Mouse (Mus musculus) liver, embryonic 14.5 days (tissue): ENCODE measurements around the gene Mogat1.

ENCODE experiments used
- CTCF ChIP-seq: IDR thresholded peaks from 2 replicates; pipeline ENCODE4 v1.5.1; 2016; ENCODE audit warnings: antibody characterized with exemption, low read depth, control low read depth
- EP300 ChIP-seq: IDR thresholded peaks from 2 replicates; pipeline ENCODE4 v1.6.1; 2016; ENCODE audit warnings: antibody characterized with exemption, low read depth

DNA sequence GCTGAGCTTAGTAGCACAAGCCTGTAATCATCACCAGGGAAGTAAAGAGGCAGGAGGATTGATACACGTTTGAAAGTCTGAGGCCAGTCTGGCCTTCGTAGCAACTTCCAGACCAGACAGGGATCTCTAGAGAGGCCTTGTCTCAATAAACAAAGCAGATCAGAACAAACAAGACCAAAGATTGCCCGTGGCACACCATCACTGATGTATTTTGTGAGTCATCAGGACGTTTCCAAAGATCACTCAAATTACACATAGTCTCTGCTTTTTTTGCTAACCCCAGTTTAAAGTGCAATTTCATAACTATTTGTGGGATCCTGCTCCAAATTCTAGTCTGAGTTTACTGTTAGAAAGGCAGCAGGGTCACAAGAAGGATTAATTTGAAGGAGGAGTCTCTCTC, 76.2 kb downstream of the Mogat1 start:
- TF ChIP-seq CTCF = no peak
- TF ChIP-seq EP300 = no peak
